Mouse (Mus musculus) stomach, postnatal 0 days (tissue): Measurements from ENCODE around the gene Trp53.

Experiments
- CTCF ChIP-seq: IDR thresholded peaks from 2 replicates; pipeline ENCODE4 v1.5.1; 2016; ENCODE audit warnings: antibody characterized with exemption, low read depth, mild to moderate bottlenecking, moderate library complexity
- EP300 ChIP-seq: optimal IDR thresholded peaks from 2 replicates; pipeline ENCODE3; 2016; ENCODE audit warnings: antibody characterized with exemption

GRCm38 (mm10) chr11:69580572-69581146 lies 500 bp downstream of the Trp53 start:
- TF ChIP-seq CTCF, result no peak
- no peak for TF ChIP-seq EP300
